Mouse (Mus musculus): ENCODE measurements around the gene Gtpbp1. TPM values are rescaled to one million over a fixed set of nuclear protein-coding genes. Genes with fewer than 3 reads are reported as not detected.

Gene Gtpbp1
- polyA plus RNA-seq, 3 experiments from 2014 or later: 18.7 to 22.5 (median 21.5) TPM

DNA sequence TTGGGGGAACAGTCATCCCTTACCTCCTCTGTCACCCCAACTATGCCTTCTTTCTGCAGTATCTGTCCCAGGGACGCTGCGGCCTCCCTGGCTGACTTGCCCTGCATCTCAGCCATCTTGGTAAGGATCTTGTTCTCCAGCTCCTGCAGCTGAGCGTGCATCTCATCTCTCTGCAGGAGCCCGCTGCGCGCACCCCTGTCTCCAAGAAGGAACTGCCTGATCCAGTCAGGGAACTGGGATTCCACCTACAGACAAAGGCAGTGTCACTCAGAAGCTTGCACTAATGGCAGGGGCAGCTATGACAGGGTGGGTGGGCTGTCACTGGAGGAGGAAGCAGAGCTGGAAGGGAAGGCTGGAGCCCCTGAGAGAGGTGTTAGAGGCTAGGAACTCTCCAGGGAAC lies 37.2 kb downstream of the Gtpbp1 start:
- no peak for ATAC-seq

GRCm38 (mm10) chr15:79728311-79728710 lies 37.7 kb downstream of the Gtpbp1 start:
- ATAC-seq: no peak

DNA sequence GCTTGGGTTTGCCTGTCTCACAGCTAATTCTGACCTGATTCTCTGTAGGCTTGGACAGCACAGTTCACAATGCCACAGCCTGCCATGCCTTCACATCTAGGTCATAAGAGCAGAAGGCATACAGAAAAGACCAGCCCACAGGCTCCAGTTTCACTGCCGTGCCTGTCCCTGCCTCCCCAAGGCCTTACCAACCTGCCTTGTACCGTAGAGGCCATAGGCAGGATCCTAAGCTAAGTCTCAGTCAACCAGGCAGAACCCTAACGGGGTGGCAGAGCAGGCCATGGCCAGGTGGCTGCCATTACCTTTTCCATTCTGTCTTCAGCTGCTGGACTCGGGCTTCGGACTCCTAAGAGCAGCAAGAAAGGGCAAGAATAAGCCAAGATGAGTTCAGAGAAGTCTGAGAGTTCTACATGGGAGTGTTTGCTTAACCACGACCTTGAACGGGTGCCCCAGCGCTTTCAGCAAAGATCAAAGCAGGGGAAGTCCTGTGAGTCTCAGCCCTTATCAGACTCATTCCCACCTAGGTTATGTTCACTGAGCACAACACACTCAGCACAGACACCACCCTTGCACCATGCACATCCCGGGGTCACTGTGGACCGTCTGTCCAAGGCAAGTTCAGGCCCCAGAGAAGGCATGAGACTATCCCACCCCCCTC lies 38.2 kb downstream of the Gtpbp1 start:
- peak; percentile 92 for ATAC-seq

DNA sequence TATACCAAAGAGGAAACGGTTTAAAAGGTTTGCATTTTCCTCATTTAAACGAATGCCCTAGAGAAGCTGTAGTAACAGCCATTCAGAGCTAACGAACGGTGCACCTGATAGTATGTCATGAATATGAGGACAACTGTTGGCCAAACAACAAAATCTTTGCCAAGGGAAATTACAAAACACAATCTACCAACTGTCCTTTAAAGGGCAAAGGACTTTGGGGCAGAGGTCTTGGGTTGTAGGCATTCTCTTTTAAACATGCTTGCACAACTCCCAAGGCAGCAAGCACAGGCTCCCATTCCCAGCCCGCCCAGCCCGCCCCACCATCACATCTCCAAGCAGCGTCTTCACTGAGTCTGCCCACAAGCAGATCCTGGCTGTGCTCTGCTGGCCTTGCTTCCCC lies 40.9 kb downstream of the Gtpbp1 start:
- ATAC-seq: no peak

DNA sequence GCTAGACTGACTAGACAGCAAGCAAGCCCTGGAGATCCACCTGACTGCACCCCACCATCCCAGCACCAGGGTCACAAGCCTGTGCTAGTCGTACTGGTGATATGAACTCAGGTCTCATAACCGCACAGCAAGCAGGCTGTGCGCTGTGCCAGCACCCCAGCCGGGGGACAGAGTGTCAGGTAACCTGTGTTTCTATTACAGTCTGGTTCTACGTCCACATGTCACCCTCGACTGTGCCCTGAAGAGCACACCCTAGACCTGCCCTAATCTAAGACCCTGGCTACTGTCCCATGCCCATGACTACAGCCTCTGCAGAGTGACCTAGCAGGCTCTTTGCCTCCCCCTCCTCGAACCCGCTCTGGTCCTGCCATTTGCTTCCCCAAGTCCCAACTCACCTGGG lies 42.5 kb downstream of the Gtpbp1 start:
- ATAC-seq: no peak

- no peak for ATAC-seq
Observed at GRCm38 (mm10) chr15:79733640-79734039, 43.0 kb downstream of the Gtpbp1 start.

- no peak for ATAC-seq
Observed at GRCm38 (mm10) chr15:79734311-79734710, 43.7 kb downstream of the Gtpbp1 start.

GRCm38 (mm10) chr15:79740739-79741138 lies 50.1 kb downstream of the Gtpbp1 start:
- ATAC-seq: no peak

DNA sequence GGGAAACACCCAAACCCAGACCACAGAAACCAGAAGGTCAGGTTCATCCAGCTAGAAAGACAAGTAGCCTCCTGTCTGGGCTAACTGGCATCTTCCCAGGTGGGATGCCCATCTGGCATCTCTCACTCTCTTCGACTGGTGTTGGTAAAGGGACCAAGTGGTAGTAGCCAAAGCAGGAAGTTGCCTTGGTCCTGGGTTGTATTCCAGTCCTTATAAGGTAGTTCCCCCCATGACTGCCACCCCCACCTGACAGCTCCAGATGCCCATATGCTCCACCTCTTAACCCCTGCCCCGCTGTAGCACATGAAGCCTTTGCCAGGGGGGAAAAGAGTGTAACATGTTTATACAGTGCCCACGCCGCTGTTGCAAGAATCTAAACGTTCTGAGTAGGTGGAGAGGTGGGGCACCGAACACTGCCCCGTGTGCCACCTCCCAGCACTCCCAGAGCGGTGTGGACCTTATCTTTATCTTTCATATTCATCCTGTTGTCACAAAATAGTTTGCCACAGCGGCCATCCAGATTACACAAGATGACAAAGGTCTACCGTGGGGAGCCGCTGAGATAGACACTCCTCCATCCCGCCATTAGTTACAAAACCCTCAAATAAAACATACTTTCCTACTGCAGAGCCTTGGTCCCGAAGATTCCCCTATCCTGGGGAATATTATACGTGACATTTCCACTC lies 50.7 kb downstream of the Gtpbp1 start:
- peak; percentile 58 for ATAC-seq

DNA sequence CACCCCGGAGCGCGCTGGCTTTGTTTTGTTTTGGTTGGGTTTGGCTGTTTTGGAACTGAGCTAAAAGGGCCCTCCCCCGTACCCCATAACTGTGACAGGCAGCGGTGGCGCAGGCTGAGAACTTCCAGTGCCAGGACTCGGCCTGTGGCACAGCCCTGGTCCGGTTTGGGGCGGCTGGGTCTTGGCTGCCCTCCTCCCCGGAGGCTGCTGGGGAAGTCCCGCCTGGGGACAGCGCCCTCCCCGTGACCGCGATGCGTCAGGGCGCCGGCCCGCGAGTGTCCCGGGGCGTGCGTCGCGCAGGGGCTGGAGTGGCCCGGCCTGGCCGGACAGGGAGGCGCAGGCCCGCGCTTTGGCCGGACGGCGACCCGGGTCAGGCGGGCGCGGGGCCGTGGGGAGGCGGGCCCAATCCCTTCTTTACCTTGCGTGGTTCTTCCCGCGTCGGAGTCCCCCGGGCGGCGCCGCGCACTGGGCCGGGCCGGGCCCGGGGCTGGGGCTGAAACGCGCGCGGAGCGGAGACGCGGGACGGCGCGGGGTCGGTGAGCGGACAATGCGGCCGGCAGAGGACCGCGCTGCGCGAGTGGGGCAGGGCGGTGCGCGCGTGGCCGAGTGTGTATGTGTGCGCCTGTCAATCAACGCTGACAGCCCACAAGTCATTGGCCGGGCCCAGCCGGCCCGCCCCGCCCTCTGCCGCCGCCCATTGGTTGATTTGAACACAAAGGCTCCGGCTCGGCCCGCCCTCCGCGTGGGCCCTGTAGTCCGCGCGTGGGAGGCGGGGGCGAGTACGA lies 51.5 kb downstream of the Gtpbp1 start, which contains the start of gene Sun2:
Gene Sun2 (minus strand): TSS at position 616 of the 785 bp plus-strand sequence.
- peak; percentile 61 for ATAC-seq

DNA sequence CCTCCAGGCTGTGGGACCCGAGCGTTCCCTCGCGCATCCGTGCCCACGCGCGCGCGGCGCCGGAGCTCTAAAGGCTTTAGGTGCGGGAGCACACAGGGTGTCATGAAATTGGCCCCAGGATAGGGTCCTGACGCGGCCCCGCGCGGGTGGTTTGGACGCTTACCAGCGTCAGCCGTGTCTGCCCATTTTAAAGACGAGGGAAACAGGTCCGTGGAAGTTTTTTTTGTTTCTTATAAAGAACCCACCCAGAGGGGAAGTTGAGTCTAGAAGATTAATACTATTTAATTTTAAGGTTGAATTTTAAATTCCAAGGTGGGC lies 52.0 kb downstream of the Gtpbp1 start:
- ATAC-seq: no peak

DNA sequence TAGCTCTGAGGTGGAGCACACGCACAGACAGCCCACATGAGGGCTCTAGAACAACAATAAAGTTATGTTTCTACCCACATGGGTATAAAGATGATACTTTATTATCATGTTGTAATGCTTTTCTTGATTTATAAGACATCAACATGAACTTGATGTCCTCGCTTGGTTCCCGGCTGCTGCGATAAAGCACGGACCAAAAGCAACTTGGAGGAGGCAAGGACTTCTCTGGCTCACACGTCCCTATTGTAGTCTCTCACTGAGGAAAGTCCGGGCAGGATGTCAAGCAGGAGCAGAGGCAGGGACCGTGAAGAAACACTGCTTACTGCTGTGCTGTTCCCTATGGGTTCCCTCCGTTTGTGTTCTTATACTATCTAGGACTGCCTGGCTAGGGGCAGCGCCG lies 53.4 kb downstream of the Gtpbp1 start:
- ATAC-seq: no peak

DNA sequence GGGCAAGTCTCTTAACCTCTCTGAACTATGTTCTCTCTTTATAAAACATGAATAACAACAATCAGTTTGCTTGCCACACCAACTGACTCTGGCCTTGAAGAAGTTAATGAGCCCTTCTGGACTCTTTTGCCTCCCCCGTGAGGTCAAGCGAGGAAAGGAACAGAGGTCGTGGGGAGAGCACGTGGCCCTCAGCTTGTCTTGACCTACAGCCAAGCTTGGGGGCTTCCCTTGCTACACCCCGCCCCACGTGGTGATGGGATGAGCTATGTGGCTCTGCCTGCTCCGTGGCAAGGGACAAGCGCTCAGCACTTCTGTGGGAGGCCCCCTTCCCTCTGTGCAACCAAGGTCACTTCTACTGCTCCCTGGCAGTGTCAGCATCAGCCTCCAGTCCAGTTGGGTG lies 54.1 kb downstream of the Gtpbp1 start:
- ATAC-seq: no peak

GRCm38 (mm10) chr15:79745312-79745711 lies 54.7 kb downstream of the Gtpbp1 start:
- ATAC-seq: no peak

DNA sequence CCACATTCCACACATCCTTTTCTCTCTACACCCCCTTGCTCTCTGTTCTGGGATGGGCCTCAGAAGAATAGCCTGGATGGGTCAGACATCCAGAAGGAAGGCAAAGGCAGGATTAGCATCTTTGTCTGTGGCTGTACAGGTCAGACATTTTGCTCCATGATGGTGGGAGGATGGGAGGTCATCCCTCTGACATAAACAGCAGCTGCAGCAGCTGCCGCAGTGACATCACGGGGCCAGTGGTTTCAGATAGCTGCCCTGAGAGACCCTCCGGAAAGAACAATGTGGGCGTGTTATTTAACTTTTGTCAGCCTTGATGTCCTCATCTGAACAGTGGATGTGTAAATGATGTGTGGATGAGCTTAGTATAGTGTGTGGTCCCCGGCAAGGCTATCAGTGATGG lies 55.2 kb downstream of the Gtpbp1 start:
- ATAC-seq: no peak

DNA sequence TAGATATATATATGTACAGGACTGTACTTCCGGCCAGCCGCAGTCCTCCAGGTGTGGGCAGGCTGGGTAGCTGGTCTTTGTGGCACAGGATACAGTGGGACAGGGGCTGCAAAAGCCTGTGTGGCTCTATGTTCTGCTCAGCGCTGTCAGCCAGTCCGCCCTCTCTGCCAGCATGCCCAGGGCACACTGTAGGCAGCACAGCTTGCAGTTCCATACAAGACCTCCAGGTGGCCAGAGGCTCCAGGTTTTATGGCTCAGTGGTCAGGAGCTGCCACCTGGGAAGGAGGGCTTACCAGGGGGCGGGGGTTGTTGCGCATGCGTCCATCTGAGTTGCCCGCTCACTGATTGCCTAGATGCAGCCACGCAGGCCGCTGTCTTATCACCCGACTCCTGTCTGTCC lies 57.4 kb downstream of the Gtpbp1 start:
- ATAC-seq: no peak

GRCm38 (mm10) chr15:79749162-79749561 lies 58.5 kb downstream of the Gtpbp1 start:
- ATAC-seq: no peak

GRCm38 (mm10) chr15:79750266-79750665 lies 59.6 kb downstream of the Gtpbp1 start:
- no peak for ATAC-seq

DNA sequence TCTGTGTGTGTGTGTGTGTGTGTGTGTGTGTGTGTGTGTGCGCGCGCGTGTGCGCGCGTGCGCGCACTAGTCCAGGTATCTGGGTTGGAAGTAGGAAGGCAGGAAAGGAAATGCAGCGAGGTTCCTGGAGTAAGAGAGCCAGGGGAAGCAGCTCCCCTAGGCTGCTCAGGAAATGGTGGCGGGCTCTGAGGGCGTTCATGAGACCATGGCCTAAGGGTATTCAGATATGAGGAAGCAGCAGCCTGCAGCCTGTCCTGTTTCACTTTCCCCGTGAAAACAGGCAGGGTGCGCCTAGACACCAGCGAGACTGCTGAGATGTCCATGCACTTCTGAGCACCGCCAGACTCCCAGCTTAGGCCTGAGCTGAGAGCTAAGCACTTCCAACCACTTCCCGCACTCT lies 61.1 kb downstream of the Gtpbp1 start:
- ATAC-seq: no peak

GRCm38 (mm10) chr15:79752742-79753419 lies 62.2 kb downstream of the Gtpbp1 start:
- ATAC-seq: peak; percentile 73

DNA sequence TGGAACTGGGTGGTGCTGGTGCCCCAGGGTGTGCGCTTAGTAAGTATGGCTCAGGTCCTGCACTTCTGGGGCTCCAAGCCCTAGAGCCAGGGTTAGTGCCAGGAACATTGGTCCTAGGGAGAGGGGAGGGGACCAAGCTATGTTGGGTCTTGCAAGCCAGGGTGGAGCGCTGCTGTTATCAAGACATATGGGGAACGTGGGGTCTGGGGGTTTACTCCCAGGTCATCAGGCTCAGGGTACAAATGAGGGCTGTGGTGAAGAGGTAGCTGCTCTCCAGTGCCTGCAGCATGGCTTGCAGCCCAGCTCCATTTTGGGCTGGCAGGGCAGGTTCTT lies 62.7 kb downstream of the Gtpbp1 start:
- ATAC-seq: no peak

DNA sequence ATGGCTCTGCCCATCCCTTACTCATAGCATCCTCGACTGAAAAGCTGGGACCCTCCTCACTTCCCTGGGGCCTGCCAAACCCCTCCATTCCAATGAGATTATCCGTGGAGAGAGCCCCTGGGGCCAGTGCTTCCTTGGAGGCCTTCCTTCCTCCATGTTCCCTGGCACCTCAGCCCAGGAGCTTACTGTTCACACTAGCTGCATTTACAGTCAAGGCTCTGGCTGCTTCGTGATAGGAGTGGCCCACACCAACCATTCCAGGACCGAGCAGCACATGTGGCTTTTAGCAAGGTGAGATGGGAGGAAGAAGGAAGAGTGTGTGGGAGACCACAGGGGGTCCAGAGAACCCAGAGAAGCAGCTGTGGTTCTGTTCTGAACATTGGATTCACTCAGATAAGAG lies 63.2 kb downstream of the Gtpbp1 start:
- no peak for ATAC-seq

DNA sequence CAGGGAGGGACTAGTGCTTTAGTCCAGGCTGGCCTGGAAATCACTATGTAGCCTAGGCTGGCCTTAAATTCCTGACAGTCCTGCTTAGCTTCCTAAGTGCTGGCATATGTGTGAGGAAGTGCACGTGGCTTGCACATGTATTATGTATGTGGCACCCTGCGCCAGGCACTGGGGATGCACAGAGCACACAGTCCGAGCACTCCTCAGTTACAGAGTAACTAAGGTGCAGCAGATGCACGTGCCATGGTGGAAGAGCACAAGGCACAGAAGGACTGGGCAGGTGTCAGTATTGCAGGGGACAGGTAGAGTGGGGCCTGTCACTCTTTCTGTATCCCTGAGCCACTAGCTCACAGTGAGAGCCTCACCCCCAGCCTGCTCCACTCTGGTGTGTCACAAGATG lies 64.5 kb downstream of the Gtpbp1 start:
- ATAC-seq: no peak
